Mouse (Mus musculus) heart, embryonic 16.5 days (tissue): ENCODE measurements at regions not wholly inside any gene's neighbourhood (a gene's known extent, or its start where the extent isn't known, plus 50 kb on each side); places are given as distances from the start of the nearest gene placed in this dataset.

Experiments
- ATAC-seq: fragments of 200-750 bp; cut with Nextera tagmentation; replicated peaks from 2 replicates; pipeline ENCODE4 v1.8.0; 2017; ENCODE audit warnings: moderate number of reproducible peaks; ENCODE audit not compliant: insufficient read depth, low FRiP score; ENCODE audit errors: extremely low read depth
- H3K27ac ChIP-seq: fragments of 300-500 bp; sonication (generic); 2 replicates; pipeline ENCODE4 v1.5.1; 2014; ENCODE audit warnings: mild to moderate bottlenecking, low read length, control low read depth, moderate library complexity
- H3K27me3 ChIP-seq: fragments of 300-500 bp; sonication (generic); 2 replicates; pipeline ENCODE4 v1.6.1; 2014; ENCODE audit warnings: low read length, mixed read lengths; ENCODE audit not compliant: control insufficient read depth, insufficient read depth
- H3K36me3 ChIP-seq: fragments of 300-500 bp; sonication (generic); 2 replicates; pipeline ENCODE4 v1.6.1; 2014; ENCODE audit not compliant: control insufficient read depth, insufficient read depth
- H3K4me1 ChIP-seq: fragments of 300-500 bp; sonication (generic); 2 replicates; pipeline ENCODE4 v1.6.1; 2014; ENCODE audit warnings: low read length, mixed read lengths; ENCODE audit not compliant: control insufficient read depth, insufficient read depth
- H3K4me2 ChIP-seq: fragments of 300-500 bp; sonication (generic); 2 replicates; pipeline ENCODE4 v1.6.1; 2014; ENCODE audit warnings: low read depth, mild to moderate bottlenecking, control low read depth, low read length
- H3K4me3 ChIP-seq: fragments of 300-500 bp; sonication (generic); 2 replicates; pipeline ENCODE4 v1.5.1; 2014; ENCODE audit warnings: mild to moderate bottlenecking, control low read depth, low read length
- H3K9ac ChIP-seq: fragments of 300-500 bp; sonication (generic); 2 replicates; pipeline ENCODE4 v1.6.1; 2014; ENCODE audit warnings: low read length, control low read depth
- H3K9me3 ChIP-seq: fragments of 300-500 bp; sonication (generic); replicated peaks from 2 replicates; pipeline ENCODE4 v1.6.1; 2016; ENCODE audit warnings: low read length; ENCODE audit not compliant: control insufficient read depth
- WGBS: fragments of 180-500 bp; shearing (Covaris S2); extraction: QIAGEN DNeasy Blood & Tissue Kit; methylation state at CpG from one replicate; pipeline ENCODE4 v1.1.7; 2014; 5-methylcytosine and 5-hydroxymethylcytosine counted together

- Histone ChIP-seq H3K4me1 (peaks cover 56% of the 10 kb centered on the region), H3K4me3 (no peak overlapping the region), H3K9me3 (no peaks in the 10 kb centered on the region), H3K9ac (peak overlapping the region; percentile 22), H3K4me2 (no peak overlapping the region), H3K27ac (peak overlapping the region; percentile 83), H3K36me3 (no peaks in the 10 kb centered on the region), H3K27me3 (peaks cover 5% of the 10 kb centered on the region; the same call in 1 of the 2 replicates)
- ATAC-seq = no peak
- 40% methylated on average over 15 of the region's 15 CpGs for WGBS
Observed at GRCm38 (mm10) chr16:30186201-30186700, 81.0 kb downstream of the Cpn2 start.

- WGBS = 34% methylated on average over 10 of the region's 10 CpGs
- Histone ChIP-seq H3K27ac (peak overlapping the region; percentile 83), H3K4me1 (peaks cover 56% of the 10 kb centered on the region), H3K4me2 (no peak overlapping the region), H3K4me3 (no peak overlapping the region), H3K9me3 (no peaks in the 10 kb centered on the region), H3K27me3 (peaks cover 5% of the 10 kb centered on the region; the same call in 1 of the 2 replicates), H3K9ac (no peak overlapping the region), H3K36me3 (no peaks in the 10 kb centered on the region)
- 0 out of 2 replicates have a peak, but pooled peaks have one; percentile 4 for ATAC-seq
Observed at GRCm38 (mm10) chr16:30186701-30187270, 80.5 kb downstream of the Cpn2 start.

- peaks cover 5% of the 10 kb centered on the region; the same call in 1 of the 2 replicates for H3K27me3 ChIP-seq
- ATAC-seq = no peak
- peaks cover 56% of the 10 kb centered on the region for H3K4me1 ChIP-seq
- peak overlapping the region; percentile 40 for H3K4me3 ChIP-seq
- peak overlapping the region; percentile 67 for H3K4me2 ChIP-seq
- H3K27ac ChIP-seq = peak overlapping the region; percentile 83
- peak overlapping the region; percentile 67 for H3K9ac ChIP-seq
- no peaks in the 10 kb centered on the region for H3K9me3 ChIP-seq
- 35% methylated on average over 9 of the region's 9 CpGs for WGBS
- no peaks in the 10 kb centered on the region for H3K36me3 ChIP-seq
Observed at GRCm38 (mm10) chr16:30187400-30187799, 79.9 kb downstream of the Cpn2 start.

GRCm38 (mm10) chr16:30187907-30188414, 79.3 kb downstream of the Cpn2 start:
- WGBS = 1% methylated on average over 26 of the region's 26 CpGs
- H3K27me3 ChIP-seq = peaks cover 7% of the 10 kb centered on the region
- no peaks in the 10 kb centered on the region for H3K36me3 ChIP-seq
- peaks cover 56% of the 10 kb centered on the region for H3K4me1 ChIP-seq
- H3K27ac ChIP-seq = peak overlapping the region; percentile 83
- peak overlapping the region; percentile 67 for H3K9ac ChIP-seq
- H3K9me3 ChIP-seq = no peaks in the 10 kb centered on the region
- peak overlapping the region; percentile 67 for H3K4me2 ChIP-seq
- peak overlapping the region; percentile 40 for H3K4me3 ChIP-seq
- peak; percentile 73 for ATAC-seq

GRCm38 (mm10) chr16:30188769-30189430, 78.4 kb downstream of the Cpn2 start:
- H3K27me3 ChIP-seq = peaks cover 7% of the 10 kb centered on the region
- H3K4me2 ChIP-seq = no peak overlapping the region
- H3K9me3 ChIP-seq = no peaks in the 10 kb centered on the region
- peak overlapping the region; percentile 83 for H3K27ac ChIP-seq
- H3K4me1 ChIP-seq = peaks cover 62% of the 10 kb centered on the region
- H3K36me3 ChIP-seq = no peaks in the 10 kb centered on the region
- H3K9ac ChIP-seq = peak overlapping the region; percentile 59
- 0 out of 2 replicates have a peak, but pooled peaks have one; percentile 12 for ATAC-seq
- 51% methylated on average over 8 of the region's 8 CpGs for WGBS
- H3K4me3 ChIP-seq = no peak overlapping the region

- Histone ChIP-seq H3K9me3 (no peaks in the 10 kb centered on the region), H3K27me3 (peaks cover 7% of the 10 kb centered on the region), H3K36me3 (no peaks in the 10 kb centered on the region), H3K9ac (no peak overlapping the region), H3K4me2 (no peak overlapping the region), H3K27ac (no peak overlapping the region), H3K4me3 (no peak overlapping the region), H3K4me1 (peaks cover 58% of the 10 kb centered on the region)
- no peak for ATAC-seq
- WGBS = 82% methylated on average over 11 of the region's 11 CpGs
Observed at GRCm38 (mm10) chr16:30190351-30190750, 76.9 kb downstream of the Cpn2 start.

- Histone ChIP-seq H3K27ac (no peak overlapping the region), H3K9ac (no peak overlapping the region), H3K4me3 (no peak overlapping the region), H3K4me2 (no peak overlapping the region), H3K36me3 (no peaks in the 10 kb centered on the region), H3K27me3 (peaks cover 7% of the 10 kb centered on the region), H3K9me3 (no peaks in the 10 kb centered on the region), H3K4me1 (peaks cover 52% of the 10 kb centered on the region)
- WGBS = 49% methylated on average over 15 of the region's 15 CpGs
- no peak for ATAC-seq
Observed at GRCm38 (mm10) chr16:30190935-30191514, 76.3 kb downstream of the Cpn2 start.

GRCm38 (mm10) chr16:30193294-30194261, 73.7 kb downstream of the Cpn2 start:
- Histone ChIP-seq H3K4me2 (no peak overlapping the region), H3K9ac (0 out of 2 replicates have a peak overlapping the region, but pooled peaks have one; percentile 8), H3K9me3 (no peaks in the 10 kb centered on the region), H3K27ac (peak overlapping the region; percentile 36), H3K4me1 (peaks cover 27% of the 10 kb centered on the region), H3K4me3 (no peak overlapping the region), H3K27me3 (peaks cover 7% of the 10 kb centered on the region), H3K36me3 (no peaks in the 10 kb centered on the region)
- WGBS = 47% methylated on average over 8 of the region's 8 CpGs
- ATAC-seq = peak; percentile 63
